Mouse (Mus musculus): Measurements from ENCODE around the gene Cenpm.
"Not testable (repeated sequence)": the region's sequence is repeated elsewhere in the genome, so short reads cannot be mapped to it uniquely, and the experiment has no call there.

Cenpm gene

DNA sequence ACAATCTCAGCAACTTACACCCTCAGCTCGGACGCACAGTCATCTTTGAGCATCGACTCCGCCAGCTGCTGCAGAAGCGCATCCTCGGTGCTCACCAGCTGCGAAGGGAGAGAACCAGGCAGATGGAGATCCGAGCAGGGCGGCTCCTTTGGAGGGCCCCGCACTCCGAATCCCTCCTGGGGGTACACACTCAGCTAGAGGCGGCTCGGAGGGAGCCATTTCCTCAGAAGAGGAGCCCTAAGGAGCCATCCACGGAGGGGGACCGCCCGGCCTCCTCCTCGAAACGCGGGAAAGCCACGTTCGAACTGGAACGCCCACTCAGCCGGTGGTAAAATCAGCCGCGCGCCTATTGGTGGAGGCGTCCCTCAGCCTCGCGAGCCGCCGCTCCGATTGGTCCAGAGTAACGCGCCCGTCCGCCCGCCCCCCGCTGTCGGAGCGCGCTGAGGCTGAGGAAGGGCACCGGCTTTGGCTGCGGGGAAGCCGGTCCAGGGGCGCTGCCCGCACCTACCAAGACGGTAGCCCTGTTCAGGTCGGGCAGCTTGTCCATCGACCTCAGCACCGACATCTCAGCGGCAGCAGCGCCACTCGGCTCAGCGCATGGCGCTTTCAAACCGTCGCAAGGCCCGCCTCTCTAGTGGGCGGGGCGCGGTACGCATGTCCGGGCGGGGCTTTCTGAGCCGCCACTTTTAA is at the start of gene Cenpm:
Cenpm (minus strand) TSS at position 634 of the 690 bp plus-strand sequence.
- DNase-seq (ENCODE audit: low spot score in 2 of 2) = peak; percentile 89 to 93

DNA sequence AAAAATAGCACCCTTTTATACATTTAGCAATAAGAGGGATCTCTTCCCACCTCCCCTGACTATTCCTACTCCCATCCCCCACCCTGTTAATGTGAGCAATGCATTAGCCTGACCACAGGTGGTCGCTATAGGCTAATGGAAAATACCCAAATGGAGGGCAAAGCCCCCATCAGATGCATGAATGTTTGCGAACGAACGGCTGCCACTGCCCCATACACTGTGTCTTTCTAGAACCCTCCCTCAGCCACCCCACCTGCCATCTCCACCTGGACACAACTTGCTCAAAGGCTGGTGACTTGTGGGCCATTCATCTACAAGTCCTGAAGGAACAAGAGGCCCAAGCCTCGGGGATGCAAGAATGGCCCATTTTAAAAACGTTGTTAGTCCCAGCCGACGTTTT is 49.5 kb upstream of the Cenpm start:
- no peak for DNase-seq (ENCODE audit: low spot score in 2 of 2)

DNA sequence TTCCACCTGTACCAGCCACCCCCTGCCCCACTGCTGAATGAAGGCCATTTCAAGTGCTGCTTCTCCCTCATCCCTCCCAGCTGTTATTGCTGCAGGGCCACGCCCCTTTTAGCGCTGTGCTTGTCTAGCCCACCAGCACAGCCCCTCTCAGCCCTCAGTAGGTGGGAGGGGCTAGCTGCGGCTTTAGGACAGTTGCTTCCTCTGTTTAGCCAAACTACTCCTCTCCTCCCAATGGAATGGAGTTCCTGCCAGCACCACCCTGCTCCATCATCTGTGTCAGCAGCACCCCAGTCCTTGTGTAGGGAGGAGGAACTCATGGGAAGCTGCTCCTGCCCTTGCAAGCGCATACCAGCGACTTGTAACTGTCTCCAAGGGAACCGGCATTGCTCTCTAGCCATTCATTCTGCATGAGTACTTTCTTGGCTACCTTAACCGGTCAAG is 48.7 kb upstream of the Cenpm start:
- no peak for DNase-seq (ENCODE audit: low spot score in 2 of 2)

DNA sequence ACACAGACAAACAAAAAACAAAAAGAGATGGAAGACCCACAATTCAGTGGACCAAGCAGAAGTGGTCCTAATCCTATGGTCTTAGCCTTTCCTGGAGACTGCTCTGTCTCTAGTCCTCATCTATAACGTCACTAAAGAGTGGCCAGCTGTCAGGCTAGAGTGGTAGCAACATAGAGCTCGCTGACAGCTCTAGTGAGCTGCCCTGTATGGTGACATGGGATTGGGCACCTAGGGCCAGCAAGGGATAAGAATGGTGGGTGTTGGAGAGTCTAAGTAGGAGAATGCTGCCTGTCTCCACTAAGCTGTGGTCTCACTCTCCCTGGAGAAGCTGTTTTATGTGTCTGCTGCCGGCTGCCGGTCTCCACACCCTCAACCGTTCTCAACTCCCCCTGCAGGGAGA is 48.3 kb upstream of the Cenpm start:
- no peak for DNase-seq (ENCODE audit: low spot score in 2 of 2)

DNA sequence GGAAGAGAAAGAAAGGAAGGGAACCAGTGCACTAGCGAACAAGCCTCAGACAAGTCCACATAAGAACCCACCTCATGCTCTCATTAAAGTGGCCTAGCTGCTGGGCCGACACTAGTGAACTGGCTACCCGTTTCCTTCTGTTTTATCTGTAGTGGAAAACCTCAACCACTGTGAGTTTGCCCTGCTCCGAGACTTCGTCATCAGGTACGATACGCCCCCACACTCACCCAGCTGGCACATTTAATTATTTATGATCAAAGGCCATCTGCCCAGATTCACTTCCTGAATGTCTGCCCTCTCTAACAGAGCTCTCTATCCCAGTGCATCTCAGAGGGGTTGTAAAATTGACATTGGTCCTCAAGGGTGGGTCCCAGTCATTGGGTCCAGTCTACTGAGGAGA is 45.7 kb upstream of the Cenpm start:
- DNase-seq (ENCODE audit: low spot score in 2 of 2) = no peak

DNA sequence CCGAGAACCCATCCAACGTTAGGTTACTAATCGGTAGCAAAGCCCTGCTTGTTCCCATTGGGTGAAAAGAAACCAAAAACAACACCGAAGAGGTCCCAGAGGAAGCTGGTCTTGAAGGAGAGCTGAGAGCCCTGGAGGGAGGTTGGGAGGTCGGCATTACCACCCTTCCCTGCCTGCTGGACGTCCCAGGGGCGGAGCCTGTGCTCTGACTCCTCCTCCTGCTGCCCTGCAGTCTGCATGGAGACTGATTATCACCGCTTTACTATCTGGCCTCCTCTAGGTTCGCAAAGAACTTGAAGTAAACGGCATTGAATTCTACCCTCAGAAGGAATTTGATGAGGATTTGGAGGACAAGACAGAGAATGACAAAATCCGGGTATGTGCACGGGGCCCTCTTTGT is 41.6 kb upstream of the Cenpm start:
- DNase-seq (ENCODE audit: low spot score in 2 of 2) = no peak

DNA sequence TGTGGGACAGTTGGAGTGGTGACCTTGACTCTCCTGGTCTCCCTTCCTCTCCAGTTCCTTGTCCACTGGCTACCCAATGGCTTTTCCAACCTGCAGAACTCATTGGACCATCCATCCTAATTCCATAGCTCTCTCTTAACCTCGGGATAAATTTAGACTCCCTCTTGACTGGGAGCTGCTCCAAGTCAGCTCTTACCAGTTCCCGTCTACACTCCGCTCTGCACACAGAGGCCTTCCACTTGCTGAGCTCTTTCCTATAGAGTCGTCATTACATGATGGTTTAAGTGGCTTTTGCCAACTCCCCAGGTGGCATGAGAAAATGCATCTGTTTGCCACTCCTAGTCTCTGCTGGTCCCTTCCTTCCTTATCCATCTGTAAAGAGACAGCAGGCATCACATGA is 36.1 kb upstream of the Cenpm start:
- no peak for DNase-seq (ENCODE audit: low spot score in 2 of 2)

DNA sequence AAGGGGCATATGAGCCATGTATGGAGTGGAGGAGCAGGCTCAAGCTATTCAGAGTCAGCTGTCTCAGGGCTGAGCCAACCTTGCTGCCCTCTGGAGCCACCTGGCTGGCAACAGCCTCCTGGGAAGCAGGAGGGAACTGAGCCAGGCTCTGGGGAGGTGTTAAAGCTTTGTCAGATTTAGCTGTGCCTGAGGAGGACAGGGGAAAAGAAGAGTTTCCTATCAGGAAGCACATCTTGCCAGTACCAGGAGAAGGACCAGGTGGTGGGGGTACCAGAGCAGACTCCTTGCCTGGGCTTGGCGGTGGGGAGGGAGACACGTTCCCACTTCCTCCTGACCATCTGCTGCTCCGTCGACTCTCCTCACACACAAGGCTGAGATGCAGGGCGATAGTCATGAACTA is 33.0 kb upstream of the Cenpm start:
- no peak for DNase-seq (ENCODE audit: low spot score in 2 of 2)

DNA sequence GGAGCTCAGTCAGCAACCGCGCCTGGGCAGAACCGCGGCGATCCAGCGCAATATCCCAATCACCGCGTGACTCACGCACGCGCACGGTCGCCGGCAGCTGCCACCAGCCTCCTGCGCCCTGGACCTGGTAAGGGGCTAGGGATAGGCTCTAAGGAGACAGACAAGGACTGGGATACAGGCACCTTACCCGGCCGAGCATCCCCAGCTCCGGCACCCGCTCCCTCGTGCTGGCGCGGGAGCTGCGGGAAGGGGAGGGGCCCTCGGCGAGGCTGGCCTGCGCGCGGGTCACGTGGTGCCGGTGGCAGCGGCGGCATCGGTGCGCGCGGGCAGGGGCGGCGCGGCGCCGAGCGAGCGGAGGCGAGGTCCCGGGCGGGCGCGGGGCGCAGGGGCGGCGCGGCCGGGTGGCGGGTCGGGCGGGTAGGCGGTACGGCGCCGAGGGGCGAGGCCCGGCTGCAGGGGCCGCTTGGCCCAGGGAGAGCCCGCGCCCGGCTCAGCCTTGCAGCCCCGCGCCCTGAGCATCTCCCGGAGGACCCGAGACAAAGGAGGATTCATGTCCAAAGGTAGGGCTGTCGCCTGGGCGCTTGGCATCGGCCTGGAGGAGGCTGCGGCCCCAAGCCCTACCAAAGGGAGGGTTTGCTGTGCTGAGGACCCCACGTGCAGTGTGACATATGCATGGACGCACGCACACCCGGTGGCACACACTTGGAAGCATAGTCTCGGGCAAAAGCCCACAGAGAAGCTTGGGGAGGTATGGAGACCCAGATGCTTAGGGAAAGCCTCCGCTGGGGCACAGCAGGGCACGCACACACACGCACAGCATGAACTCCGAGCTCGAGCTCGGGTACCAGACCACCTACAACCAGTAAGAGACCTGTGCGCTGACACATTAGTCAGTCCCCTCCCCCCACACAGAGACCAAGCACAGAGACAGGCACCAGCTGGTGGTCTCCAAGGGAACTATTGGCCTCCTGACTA is 30.7 kb upstream of the Cenpm start:
- DNase-seq (ENCODE audit: low spot score in 2 of 2) = peak in 1 of 2 experiments; percentile 19

DNA sequence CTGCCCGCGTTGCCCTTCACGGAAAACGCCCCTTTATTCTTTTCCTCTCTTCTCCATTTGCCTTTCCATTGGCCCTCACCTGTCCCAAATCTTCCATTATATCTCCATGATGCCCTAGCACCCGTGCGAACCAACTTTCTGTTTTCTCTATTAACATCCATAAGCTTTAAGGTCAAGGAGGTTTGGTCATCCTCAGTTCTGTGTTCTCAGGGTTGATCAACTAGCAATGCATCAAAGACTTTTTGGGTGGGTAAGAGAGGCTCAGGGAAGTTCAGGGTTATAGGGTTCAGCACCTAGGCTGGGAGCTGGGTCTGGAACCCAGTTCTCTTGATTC is 30.0 kb upstream of the Cenpm start, which contains the start of gene Sept3:
Sept3 (plus strand) TSS at position 301 of the 334 bp plus-strand sequence.
- DNase-seq (ENCODE audit: low spot score in 2 of 2) = no peak

DNA sequence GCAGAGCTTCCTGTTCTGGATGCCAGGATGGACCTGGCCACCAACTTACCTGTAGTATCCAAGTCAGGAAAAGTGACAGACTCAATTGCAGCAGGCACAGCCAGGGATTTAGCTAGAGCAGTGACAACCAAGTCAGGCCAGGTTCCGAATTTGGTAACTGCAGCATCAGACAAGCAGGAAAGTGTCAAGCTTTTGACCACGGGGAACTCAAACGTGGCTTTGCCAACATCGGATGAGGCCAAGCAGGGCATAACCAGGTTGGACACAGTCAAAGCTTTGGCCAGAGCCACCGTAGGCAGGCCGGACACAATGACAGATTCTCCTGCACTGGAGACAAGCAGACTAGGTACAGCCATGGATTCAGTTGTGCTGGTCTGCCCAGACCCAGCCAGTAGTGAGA is 27.7 kb upstream of the Cenpm start:
- no peak for DNase-seq (ENCODE audit: low spot score in 2 of 2)

DNA sequence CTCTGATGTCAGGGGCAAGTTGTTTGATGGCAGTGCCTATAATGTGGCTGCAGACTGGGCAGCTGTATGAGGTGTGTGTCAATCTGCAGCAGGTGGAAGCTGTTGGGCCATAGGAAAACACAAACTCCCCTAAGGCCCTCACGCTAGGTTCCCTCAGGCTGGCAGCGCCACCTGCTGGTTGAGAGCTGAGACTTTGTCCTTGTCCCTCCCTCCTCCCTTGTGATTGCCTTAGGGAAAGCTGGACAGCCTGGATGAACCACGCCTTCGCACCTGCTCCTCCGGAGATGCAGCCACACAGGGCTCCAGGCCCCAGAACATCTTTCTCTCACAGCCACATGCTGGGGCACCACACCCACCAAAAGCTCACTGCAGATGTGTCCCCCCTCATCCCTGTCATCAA is 26.7 kb upstream of the Cenpm start:
- DNase-seq (ENCODE audit: low spot score in 2 of 2) = peak; percentile 7 to 62

DNA sequence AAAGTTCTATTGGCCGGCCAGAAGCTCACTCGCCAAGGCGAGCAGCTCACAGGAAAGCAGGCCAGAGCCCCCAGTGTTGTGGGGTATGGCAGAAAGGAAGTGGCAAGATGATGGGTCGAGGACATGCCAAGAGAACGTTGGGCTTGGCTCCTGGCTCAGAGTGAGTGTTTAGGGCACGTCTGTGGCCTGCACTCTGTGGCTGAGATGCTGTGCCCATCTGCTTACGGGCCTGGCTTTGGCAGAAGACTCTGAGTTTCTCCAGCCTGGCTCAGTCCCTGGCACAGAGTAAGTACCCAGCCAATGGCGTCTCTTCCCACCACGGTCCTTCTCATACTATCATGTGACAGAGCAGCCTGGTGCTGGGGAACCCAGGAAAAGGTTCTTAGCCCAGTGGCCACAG is 24.2 kb upstream of the Cenpm start:
- no peak for DNase-seq (ENCODE audit: low spot score in 2 of 2)

DNA sequence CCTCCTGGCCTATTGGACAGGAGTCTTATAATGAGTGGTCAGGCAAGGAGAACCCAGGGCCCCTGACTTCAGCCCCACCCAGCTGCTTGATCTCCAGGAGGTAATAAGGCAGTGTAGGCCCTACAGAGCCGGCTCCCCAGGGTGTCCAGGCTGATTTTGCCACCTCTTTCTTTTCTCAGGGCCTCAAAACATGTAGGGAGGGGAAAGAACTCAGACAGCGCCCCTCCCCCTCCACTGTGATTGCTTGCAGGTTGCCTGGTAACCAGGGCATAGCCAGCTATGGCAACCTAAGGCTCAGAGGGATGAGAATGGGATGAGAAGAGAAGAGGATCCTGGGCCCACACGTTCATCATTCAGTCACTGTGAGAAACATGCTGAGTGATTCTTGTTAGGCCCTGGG is 23.6 kb upstream of the Cenpm start:
- DNase-seq (ENCODE audit: low spot score in 2 of 2) = no peak

DNA sequence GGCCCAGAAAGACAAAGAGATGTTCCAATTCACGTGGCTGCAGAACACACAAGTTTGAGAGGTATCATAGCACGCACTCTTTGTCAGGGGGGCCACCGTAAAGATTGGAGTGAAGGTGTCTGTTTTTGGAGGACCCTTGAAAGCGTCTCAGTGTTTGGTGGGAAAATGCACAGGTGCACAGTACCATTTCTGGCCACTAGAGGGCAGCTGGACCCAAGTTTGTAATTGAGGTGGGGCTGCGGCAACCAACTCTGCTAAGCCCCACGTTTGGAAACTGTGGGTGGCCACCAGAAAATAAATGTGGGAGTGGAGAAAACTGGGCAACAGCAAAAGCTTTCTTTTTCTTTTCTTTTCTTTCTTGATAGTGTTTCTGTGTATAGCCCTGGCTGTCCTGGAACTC is 21.8 kb upstream of the Cenpm start:
- peak; percentile 32 to 77 for DNase-seq (ENCODE audit: low spot score in 2 of 2)

DNA sequence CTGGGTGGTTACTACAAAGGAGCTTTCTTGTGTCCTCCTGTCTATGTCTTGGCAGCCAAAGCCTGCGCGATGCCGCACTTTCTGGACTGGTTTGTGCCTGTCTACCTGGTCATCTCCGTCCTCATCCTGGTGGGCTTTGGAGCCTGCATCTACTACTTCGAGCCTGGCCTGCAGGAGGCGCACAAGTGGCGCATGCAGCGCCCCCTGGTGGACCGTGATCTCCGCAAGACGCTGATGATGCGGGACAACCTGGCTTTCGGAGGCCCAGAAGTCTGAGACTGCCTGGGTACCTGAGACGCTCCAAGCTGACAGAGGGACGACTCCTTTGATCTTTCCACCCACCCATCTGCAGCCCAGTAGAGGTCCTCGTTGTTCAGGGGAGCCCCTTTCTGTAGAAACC is 15.0 kb upstream of the Cenpm start:
- DNase-seq (ENCODE audit: low spot score in 2 of 2) = peak; percentile 46 to 87

DNA sequence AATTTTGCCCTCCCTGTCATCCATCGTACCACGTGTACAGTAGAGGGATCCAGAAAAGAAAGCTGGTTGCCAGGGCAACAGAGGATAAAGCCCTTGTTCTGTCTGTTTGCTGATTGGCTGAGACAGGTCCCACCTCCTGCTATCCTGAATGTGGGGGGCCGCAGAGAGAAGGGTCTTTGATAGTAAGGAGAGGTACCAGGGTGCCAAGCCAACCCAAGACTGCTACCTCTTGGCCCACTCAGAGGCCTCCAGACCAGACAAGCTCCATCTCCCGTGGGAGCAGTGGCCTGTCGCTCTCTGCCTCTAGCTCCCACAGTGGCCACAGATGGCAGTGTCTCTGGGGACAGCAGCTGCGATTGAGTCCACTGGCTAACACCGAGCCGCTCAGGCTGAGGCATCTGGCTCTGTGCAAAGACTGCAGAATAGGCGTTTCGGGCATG is 11.4 kb upstream of the Cenpm start:
- no peak for DNase-seq (ENCODE audit: low spot score in 2 of 2)

DNA sequence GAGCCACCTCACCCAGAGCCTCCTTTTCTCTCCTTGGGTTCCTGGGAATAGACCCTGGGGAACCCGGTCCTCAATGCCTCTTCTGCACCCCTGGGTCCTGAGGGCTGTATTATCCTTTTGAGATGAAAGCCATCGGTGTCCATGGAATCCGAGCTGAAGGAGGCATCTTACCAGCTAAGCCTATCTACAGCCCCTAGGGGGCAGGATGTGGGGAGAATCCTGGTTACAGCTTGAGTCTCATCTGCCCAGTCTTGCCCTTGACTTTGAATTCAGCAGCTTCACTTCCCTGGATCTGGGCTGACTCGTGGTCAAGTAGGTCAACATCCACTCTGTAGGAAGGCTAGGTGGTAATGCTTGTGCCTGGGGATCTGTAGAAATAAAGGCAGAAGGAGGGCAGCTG is 10.7 kb upstream of the Cenpm start:
- DNase-seq (ENCODE audit: low spot score in 2 of 2) = no peak

DNA sequence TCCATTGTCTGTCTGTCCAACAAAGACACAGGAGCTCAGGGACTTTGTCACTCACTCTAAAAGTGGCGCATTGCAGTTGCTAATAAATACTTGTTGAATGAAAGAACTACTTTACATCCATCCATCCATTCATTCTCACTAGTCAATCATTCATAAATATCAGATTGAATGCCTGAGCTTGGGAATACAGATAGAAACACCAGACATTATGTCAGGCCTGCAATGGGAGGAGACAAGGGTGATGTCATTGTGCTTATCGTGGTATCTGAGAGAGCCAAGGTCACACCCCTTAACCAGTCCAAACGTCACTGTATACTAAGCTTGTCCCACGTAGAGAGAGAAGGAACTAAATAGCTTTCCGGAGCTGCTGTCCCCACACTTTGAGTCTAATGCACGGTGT is 7.5 kb upstream of the Cenpm start, which contains the start of gene 1500009C09Rik:
1500009C09Rik (plus strand) TSS at position 301 of the 400 bp plus-strand sequence.
- no peak for DNase-seq (ENCODE audit: low spot score in 2 of 2)

DNA sequence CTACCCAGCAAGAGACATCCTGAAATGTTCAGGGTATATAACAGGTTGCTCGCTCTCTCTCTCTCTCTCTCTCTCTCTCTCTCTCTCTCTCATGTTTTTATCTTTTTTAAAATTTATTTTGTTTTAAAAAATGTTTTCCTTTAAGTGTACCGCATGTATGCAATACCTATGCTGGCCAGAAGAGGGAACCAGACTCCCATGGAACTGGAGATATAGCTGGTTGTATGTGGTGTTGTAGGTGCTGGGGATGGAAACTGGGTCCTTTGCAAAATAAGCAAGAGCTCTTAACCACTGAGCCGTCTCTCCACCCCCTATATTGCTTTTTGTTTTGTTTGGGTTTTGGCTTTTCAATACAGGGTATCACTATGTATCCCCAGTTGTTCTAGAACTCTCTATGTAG is 7.0 kb upstream of the Cenpm start:
- no peak for DNase-seq (ENCODE audit: low spot score in 2 of 2)

DNA sequence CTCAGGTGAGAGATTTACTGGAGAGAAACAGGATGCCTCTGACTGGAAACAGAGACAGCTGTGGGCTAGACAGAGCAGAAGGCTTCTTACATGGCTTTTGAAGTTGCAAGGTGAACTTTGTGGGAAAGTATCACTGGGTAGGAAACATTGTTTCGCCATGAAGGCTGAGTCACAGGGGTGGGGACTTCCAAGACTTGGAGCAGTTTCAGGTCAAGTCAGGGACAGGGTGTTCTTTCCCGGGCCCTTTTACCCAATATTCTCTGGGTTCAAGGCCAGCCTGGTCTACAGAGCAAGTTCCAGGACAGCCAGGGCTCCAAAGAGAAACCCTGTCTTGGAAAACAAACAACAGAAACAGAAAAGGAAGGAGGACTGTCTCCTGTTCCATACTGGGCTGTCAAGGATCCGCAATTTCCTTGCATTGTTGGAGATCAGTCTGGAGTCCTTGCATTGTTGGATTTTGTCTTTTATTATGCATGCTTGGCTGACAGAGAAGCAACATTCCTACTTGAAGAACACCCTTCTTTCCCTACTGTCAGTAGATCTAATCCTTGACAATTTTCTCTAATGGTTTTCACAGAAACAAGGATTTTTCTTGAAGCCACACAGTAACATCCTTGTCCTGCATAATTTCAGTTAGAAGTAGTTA is 2.7 kb upstream of the Cenpm start:
- no peak for DNase-seq (ENCODE audit: low spot score in 2 of 2)

DNA sequence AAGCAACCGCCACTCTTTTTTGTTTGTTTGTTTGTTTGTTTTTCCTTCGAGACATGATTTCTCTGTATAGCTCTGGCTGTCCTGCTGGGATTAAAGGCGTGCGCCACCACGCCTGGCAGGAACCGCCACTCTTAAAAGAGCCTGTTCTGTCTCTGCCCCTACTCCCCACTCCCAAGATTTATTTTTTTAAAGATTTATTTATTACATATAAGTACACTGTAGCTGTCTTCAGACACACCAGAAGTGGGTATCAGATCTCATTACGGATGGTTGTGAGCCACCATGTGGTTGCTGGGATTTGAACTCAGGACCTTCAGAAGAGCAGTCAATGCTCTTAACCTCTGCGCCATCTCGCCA is 235 bp upstream of the Cenpm start:
- DNase-seq (ENCODE audit: low spot score in 2 of 2) = not testable (repeated sequence)

DNA sequence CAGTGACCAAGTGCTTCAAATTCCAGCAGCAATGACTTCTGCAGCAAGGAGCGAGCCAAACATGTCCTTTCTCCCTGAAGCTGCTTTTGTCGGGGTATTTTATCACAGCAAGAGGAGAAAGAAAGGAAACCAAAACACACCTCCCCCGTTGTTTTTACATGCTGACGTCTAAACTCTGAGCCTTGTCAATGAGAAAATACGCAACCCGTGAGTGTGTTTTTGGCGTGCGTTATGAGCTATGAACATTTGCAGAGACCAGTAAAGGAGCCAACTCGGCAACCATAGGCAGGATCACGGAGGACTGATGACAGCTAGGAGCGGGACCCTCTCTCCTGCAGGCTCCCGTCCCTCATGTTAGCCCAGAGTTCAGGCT is 820 bp downstream of the Cenpm start:
- no peak for DNase-seq (ENCODE audit: low spot score in 2 of 2)
